Mouse (Mus musculus): ENCODE results near the gene Manbal. TPM values are rescaled to one million over a fixed set of nuclear protein-coding genes. Genes with fewer than 3 reads are reported as not detected.

The Manbal gene
- total and polyA plus RNA-seq, 3 experiments: 28.4 to 65.7 TPM; not detected in 1

DNA sequence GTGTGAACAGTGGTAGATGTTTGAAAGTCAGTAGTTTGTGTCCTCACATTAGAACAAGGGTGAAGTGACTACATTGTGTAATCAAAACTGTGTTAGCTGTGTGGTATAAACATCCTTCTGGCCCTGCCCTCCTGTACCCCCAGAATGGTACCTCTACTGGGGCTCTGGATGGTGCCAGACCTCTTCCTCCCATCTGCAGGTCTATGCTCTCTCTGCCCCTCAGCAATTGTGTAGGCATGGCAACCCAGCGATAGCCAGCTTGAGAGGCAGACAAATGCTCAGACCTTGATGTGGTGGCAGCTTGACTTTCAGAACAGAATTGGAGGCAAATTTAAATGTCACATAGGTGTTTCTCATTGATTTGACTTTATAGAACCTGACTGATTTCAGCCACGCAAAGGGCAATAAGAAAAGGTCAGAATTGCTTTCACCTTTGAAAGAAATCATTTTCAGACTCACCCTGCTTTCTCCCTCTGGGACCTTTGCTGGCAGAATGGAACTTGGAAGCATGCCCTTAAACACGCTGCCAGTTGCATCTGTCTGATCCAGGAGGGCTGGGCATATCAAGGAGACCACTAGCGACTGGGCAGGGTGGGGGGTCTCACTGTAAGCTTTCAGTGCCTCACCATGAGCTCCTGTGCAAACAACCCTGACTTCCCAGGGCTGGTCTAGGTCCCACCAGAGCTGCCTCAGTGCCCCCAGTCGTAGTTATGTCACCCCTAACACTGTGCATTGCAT, 45.2 kb upstream of the Manbal start:
- no peaks in the 10 kb centered on the region for H3K79me2 ChIP-seq (ENCODE audit: control insufficient read depth, insufficient read depth, low read length, poor library complexity)
- no peaks in the 10 kb centered on the region for H3K27me3 ChIP-seq (ENCODE audit: control insufficient read depth in 1 of 2, insufficient read depth in 2 of 2, low read length in 2 of 2)
- H3K9ac ChIP-seq (ENCODE audit: control insufficient read depth, low read depth, low read length, poor library complexity, severe bottlenecking): no peak overlapping the region
- H3K4me3 ChIP-seq (ENCODE audit: control insufficient read depth in 1 of 2, insufficient read depth in 1 of 2, low read depth in 2 of 2, low read length in 2 of 2): no peak overlapping the region
- no peak overlapping the region for H3K27ac ChIP-seq (ENCODE audit: control insufficient read depth, low read depth, low read length)
- H3K9me3 ChIP-seq (replicated peaks; ENCODE audit: insufficient read depth, low read length): no peaks in the 10 kb centered on the region
- peaks cover 0 to 14% of the 10 kb centered on the region in 2 experiments; a peak in 2 of 4 replicates for H3K36me3 ChIP-seq (ENCODE audit: control insufficient read depth in 1 of 2, insufficient read depth in 2 of 2, low read length in 2 of 2)
- TF ChIP-seq EP300 (IDR thresholded peaks at IDR 0.05; ENCODE audit: low read depth in 1 of 2, low read length in 2 of 2): no peak
- no peak for TF ChIP-seq ELF1 (IDR thresholded peaks at IDR 0.05; ENCODE audit: low read depth, low read length)
- no peak for TF ChIP-seq MAFK (IDR thresholded peaks at IDR 0.05; ENCODE audit: borderline replicate concordance, low read depth, low read length)
- no peak for TF ChIP-seq POLR2A (IDR thresholded peaks at IDR 0.05; ENCODE audit: control insufficient read depth in 1 of 2, insufficient read depth in 1 of 2, low read depth in 1 of 2, low read length in 2 of 2, poor library complexity in 1 of 2)
- no peak for TF ChIP-seq SMC3 (IDR thresholded peaks at IDR 0.05; ENCODE audit: low read depth, low read length)
- no peak for TF ChIP-seq ZC3H11A (IDR thresholded peaks at IDR 0.05; ENCODE audit: low read depth, low read length)
- no peak for TF ChIP-seq UBTF (IDR thresholded peaks at IDR 0.05; ENCODE audit: borderline replicate concordance, insufficient read depth, low read depth, low read length)
- no peaks in the 10 kb centered on the region for H3K4me1 ChIP-seq (ENCODE audit: control insufficient read depth in 1 of 2, insufficient read depth in 2 of 2, low read length in 2 of 2)
- DNase-seq (ENCODE audit: low read depth, low spot score): no peak

- Histone ChIP-seq H3K79me2 (ENCODE audit: control insufficient read depth, insufficient read depth, low read length, poor library complexity) (no peaks in the 10 kb centered on the region), H3K36me3 (ENCODE audit: control insufficient read depth in 1 of 2, insufficient read depth in 2 of 2, low read length in 2 of 2) (peaks cover 0 to 5% of the 10 kb centered on the region in 2 experiments; a peak in 2 of 4 replicates)
Measured at GRCm38 (mm10) chr2:157325238-157325637, 42.2 kb upstream of the Manbal start.

More at GRCm38 (mm10) chr2:157325238-157325637, 42.2 kb upstream of the Manbal start:
- no peaks in the 10 kb centered on the region for H3K27me3 ChIP-seq (ENCODE audit: control insufficient read depth in 1 of 2, insufficient read depth in 2 of 2, low read length in 2 of 2)
- no peak overlapping the region for H3K27ac ChIP-seq (ENCODE audit: control insufficient read depth, low read depth, low read length)
- H3K9ac ChIP-seq (ENCODE audit: control insufficient read depth, low read depth, low read length, poor library complexity, severe bottlenecking): no peak overlapping the region
- DNase-seq (ENCODE audit: low read depth, low spot score): no peak
- no peak overlapping the region for H3K4me3 ChIP-seq (ENCODE audit: control insufficient read depth in 1 of 2, insufficient read depth in 1 of 2, low read depth in 2 of 2, low read length in 2 of 2)
- H3K4me1 ChIP-seq (ENCODE audit: control insufficient read depth in 1 of 2, insufficient read depth in 2 of 2, low read length in 2 of 2): peaks cover 0 to 4% of the 10 kb centered on the region in 2 experiments; a peak in 1 of 4 replicates
- no peak for TF ChIP-seq POLR2AphosphoS2 (IDR thresholded peaks at IDR 0.05; ENCODE audit: low read length)
- no peak for TF ChIP-seq MEF2A (IDR thresholded peaks at IDR 0.05; ENCODE audit: extremely low read depth, insufficient replicate concordance, low read depth, low read length, poor library complexity, severe bottlenecking)
- no peak for TF ChIP-seq ZC3H11A (IDR thresholded peaks at IDR 0.05; ENCODE audit: low read depth, low read length)
- TF ChIP-seq RAD21 (IDR thresholded peaks at IDR 0.05; ENCODE audit: low read depth, low read length): no peak
- TF ChIP-seq ELF1 (IDR thresholded peaks at IDR 0.05; ENCODE audit: low read depth, low read length): no peak
- TF ChIP-seq NRF1 (IDR thresholded peaks at IDR 0.05; ENCODE audit: insufficient read depth, low read depth, low read length, poor library complexity, severe bottlenecking): no peak
- no peak for TF ChIP-seq ZKSCAN1 (IDR thresholded peaks at IDR 0.05; ENCODE audit: low read depth, low read length)
- TF ChIP-seq TCF12 (IDR thresholded peaks at IDR 0.05; ENCODE audit: low read depth, low read length): no peak
- TF ChIP-seq USF1 (IDR thresholded peaks at IDR 0.05; ENCODE audit: low read depth, low read length): no peak
- TF ChIP-seq BHLHE40 (IDR thresholded peaks at IDR 0.05; ENCODE audit: borderline replicate concordance, low read depth, low read length): no peak
- no peak for TF ChIP-seq ETS1 (IDR thresholded peaks at IDR 0.05; ENCODE audit: low read depth, low read length)
- no peak for TF ChIP-seq JUND (IDR thresholded peaks at IDR 0.05; ENCODE audit: low read depth, low read length)
- TF ChIP-seq MAFK (IDR thresholded peaks at IDR 0.05; ENCODE audit: borderline replicate concordance, low read depth, low read length): no peak
- TF ChIP-seq E2F4 (IDR thresholded peaks at IDR 0.05; ENCODE audit: borderline replicate concordance, low read depth, low read length): no peak
- no peak for TF ChIP-seq GATA1 (IDR thresholded peaks at IDR 0.05; ENCODE audit: low read depth, low read length)
- no peak for TF ChIP-seq CTCF (IDR thresholded peaks at IDR 0.05 in 2 of 3, conservative IDR thresholded peaks at IDR 0.05 in 1 of 3; ENCODE audit: control insufficient read depth in 1 of 3, insufficient read depth in 1 of 3, low read depth in 2 of 3, low read length in 3 of 3, poor library complexity in 1 of 3, severe bottlenecking in 1 of 3)
- no peak for TF ChIP-seq UBTF (IDR thresholded peaks at IDR 0.05; ENCODE audit: borderline replicate concordance, insufficient read depth, low read depth, low read length)
- TF ChIP-seq EP300 (IDR thresholded peaks at IDR 0.05; ENCODE audit: low read depth in 1 of 2, low read length in 2 of 2): no peak
- H3K9me3 ChIP-seq (replicated peaks; ENCODE audit: insufficient read depth, low read length): no peaks in the 10 kb centered on the region

Measured in MEL (cell line).